Mouse (Mus musculus) liver, embryonic 14.5 days (tissue): ENCODE measurements around the gene Tab2. TPM values are rescaled to one million over a fixed set of nuclear protein-coding genes. Genes with fewer than 3 reads are reported as not detected.
"Not testable (repeated sequence)": the region's sequence is repeated elsewhere in the genome, so short reads cannot be mapped to it uniquely, and the experiment has no call there.

Source experiments
- ATAC-seq: fragments of 200-750 bp; cut with Nextera tagmentation; 2 replicates; pipeline ENCODE4 v1.8.0; 2017; ENCODE audit warnings: moderate number of reproducible peaks, mild to moderate bottlenecking, moderate library complexity; ENCODE audit not compliant: insufficient read depth
- DNase-seq, 3 experiments: peaks; one replicate each; pipeline ENCODE4 v3.0.0-alpha.2; 2012 to 2013; ENCODE audit warnings: low read depth in 3 of 3, low spot score in 3 of 3
- H3K27ac ChIP-seq: fragments of 300-500 bp; sonication (generic); 2 replicates; pipeline ENCODE4 v1.5.1; 2014; ENCODE audit warnings: moderate library complexity, mild to moderate bottlenecking, control low read depth, inconsistent platforms
- H3K27me3 ChIP-seq: fragments of 300-500 bp; sonication (generic); 2 replicates; pipeline ENCODE4 v1.6.1; 2014; ENCODE audit warnings: mild to moderate bottlenecking, low read length, moderate library complexity; ENCODE audit not compliant: control insufficient read depth, insufficient read depth
- H3K36me3 ChIP-seq: fragments of 300-500 bp; sonication (generic); replicated peaks from 2 replicates; pipeline ENCODE4 v1.6.1; 2014; ENCODE audit warnings: low read depth; ENCODE audit not compliant: control insufficient read depth, insufficient read depth
- H3K4me1 ChIP-seq, 2 experiments: fragments of 200-500 bp in 1 of 2; fragments of 300-500 bp in 1 of 2; sonication (generic) in 1 of 2; replicated peaks; 2 replicates each; pipeline ENCODE4 v1.6.1; 2012 to 2014; ENCODE audit warnings: antibody characterized with exemption in 1 of 2, inconsistent platforms in 1 of 2, low read length in 1 of 2; ENCODE audit not compliant: control insufficient read depth in 2 of 2, insufficient read depth in 2 of 2
- H3K4me2 ChIP-seq: fragments of 300-500 bp; sonication (generic); 2 replicates; pipeline ENCODE4 v1.6.1; 2014; ENCODE audit warnings: low read depth, mild to moderate bottlenecking, control low read depth, moderate library complexity
- H3K4me3 ChIP-seq, 2 experiments: fragments of 200-500 bp in 1 of 2; fragments of 300-500 bp in 1 of 2; sonication (generic) in 1 of 2; 2 replicates each; pipeline ENCODE4 v1.5.1; 2012 to 2014; ENCODE audit warnings: low read depth in 2 of 2, low read length in 2 of 2, mild to moderate bottlenecking in 2 of 2, control low read depth in 1 of 2, inconsistent platforms in 1 of 2, moderate library complexity in 1 of 2; ENCODE audit not compliant: insufficient read depth in 1 of 2
- H3K9ac ChIP-seq: fragments of 300-500 bp; sonication (generic); replicated peaks from 2 replicates; pipeline ENCODE4 v1.6.1; 2014; ENCODE audit warnings: mild to moderate bottlenecking, control low read depth, moderate library complexity
- H3K9me3 ChIP-seq: fragments of 300-500 bp; sonication (generic); 2 replicates; pipeline ENCODE4 v1.6.1; 2016; ENCODE audit warnings: low read length, mixed read lengths; ENCODE audit not compliant: control insufficient read depth
- CTCF ChIP-seq: IDR thresholded peaks from 2 replicates; pipeline ENCODE4 v1.5.1; 2016; ENCODE audit warnings: antibody characterized with exemption, low read depth, control low read depth
- EP300 ChIP-seq: IDR thresholded peaks from 2 replicates; pipeline ENCODE4 v1.6.1; 2016; ENCODE audit warnings: antibody characterized with exemption, low read depth
- WGBS: fragments of 180-500 bp; shearing (Covaris S2); extraction: QIAGEN DNeasy Blood & Tissue Kit; methylation state at CpG from one replicate; pipeline ENCODE4 v1.1.7; 2014; ENCODE audit not compliant: insufficient replicate concordance; 5-methylcytosine and 5-hydroxymethylcytosine counted together
- polyA plus RNA-seq, 2 experiments: library from polyadenylated mRNA; depleted of rRNA in 1 of 2; stranded (reverse) in 1 of 2; unstranded in 1 of 2; fragments of >200 nt; fragmentation: Nextera tagmentation in 1 of 2; extraction: Ambion mirVana in 1 of 2; gene quantifications; 2 replicates each; pipeline versions ENCODE4 v1.2.1 to v1.2.3; 2012 to 2014

The Tab2 gene
- polyA plus RNA-seq, 2 experiments = 10.8 to 18.7 TPM

GRCm38 (mm10) chr10:7900719-7901627, 55.1 kb downstream of the Tab2 start:
- H3K27ac ChIP-seq = no peak overlapping the region
- WGBS = 79% methylated on average over 14 of the region's 14 CpGs
- no peaks in the 10 kb centered on the region; the same call in 1 of the 2 replicates for H3K36me3 ChIP-seq
- H3K4me3 ChIP-seq = no peak overlapping the region
- no peak for TF ChIP-seq EP300
- no peak for TF ChIP-seq CTCF
- no peak overlapping the region for H3K9ac ChIP-seq
- H3K4me1 ChIP-seq = no peaks in the 10 kb centered on the region
- no peaks in the 10 kb centered on the region for H3K9me3 ChIP-seq
- DNase-seq = no peak
- ATAC-seq = no peak
- no peak overlapping the region for H3K4me2 ChIP-seq
- no peaks in the 10 kb centered on the region for H3K27me3 ChIP-seq

DNA sequence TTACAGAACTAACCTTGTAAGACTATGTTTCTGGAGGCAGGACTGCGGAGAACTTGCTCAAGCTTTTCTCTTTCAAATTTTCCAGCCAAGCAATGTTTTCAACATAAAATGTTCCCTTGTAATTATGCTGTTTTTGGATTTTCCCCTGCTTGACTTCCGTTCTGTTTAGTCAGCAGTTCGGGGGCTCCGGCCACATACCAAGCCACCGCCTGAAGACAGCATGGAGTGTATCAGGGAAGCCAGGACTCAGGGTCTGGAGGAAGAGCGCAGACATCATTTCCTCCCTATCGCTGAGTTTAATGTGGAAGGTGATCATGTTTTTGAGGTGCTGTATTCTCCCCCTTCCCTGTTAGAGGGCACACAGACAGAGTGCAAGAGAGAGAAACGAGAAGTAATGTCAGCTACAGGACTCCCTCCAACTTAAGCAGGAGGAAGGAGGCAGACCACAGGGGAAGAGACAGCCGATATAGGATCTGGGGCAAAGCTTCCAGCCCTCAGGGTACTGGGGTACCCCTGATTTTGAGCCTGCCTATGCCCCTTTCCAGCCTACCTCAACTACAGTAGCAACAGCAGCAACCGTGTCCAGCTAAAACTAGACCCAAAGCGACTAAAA, 67.7 kb downstream of the Tab2 start:
- no peaks in the 10 kb centered on the region for H3K4me1 ChIP-seq
- H3K4me2 ChIP-seq = no peak overlapping the region
- no peaks in the 10 kb centered on the region for H3K9me3 ChIP-seq
- H3K27ac ChIP-seq = no peak overlapping the region
- ATAC-seq = no peak
- no peak for DNase-seq
- WGBS = 43% methylated on average over 11 of the region's 11 CpGs
- TF ChIP-seq CTCF (no peak), EP300 (no peak)
- no peaks in the 10 kb centered on the region for H3K36me3 ChIP-seq
- no peak overlapping the region for H3K4me3 ChIP-seq
- H3K27me3 ChIP-seq = no peaks in the 10 kb centered on the region
- no peak overlapping the region for H3K9ac ChIP-seq

GRCm38 (mm10) chr10:7883524-7883923, 72.5 kb downstream of the Tab2 start:
- ATAC-seq = no peak

DNA sequence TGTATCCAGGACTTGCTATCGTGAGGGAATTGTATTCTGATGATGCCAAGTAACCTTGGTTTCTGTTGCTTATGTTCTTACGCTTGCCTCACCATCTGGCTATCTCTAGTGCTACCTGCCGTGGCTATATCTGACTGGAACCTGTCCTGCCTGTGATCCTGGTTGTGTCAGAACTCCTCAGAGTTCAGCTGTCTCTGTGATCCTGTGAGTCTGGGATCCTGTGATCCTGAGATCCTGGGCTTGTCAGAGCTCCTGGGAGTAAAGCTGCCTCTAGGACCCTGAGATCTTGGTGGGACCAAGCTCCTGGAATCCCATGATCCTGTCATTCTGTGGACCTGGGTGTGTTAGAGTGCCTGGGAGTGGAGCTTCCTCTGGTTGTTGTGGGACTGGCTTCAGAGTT, 74.1 kb downstream of the Tab2 start:
- TF ChIP-seq EP300 = no peak
- no peak for TF ChIP-seq CTCF
- DNase-seq (no peak), ATAC-seq (no peak)
- Histone ChIP-seq H3K4me2 (no peak overlapping the region), H3K36me3 (no peaks in the 10 kb centered on the region), H3K27ac (no peak overlapping the region), H3K27me3 (no peaks in the 10 kb centered on the region), H3K9me3 (no peaks in the 10 kb centered on the region), H3K9ac (no peak overlapping the region), H3K4me3 (no peak overlapping the region), H3K4me1 (no peaks in the 10 kb centered on the region)
- 60% methylated on average over 3 of the region's 3 CpGs for WGBS

More at GRCm38 (mm10) chr10:7883524-7883923, 72.5 kb downstream of the Tab2 start:
- Histone ChIP-seq H3K9me3 (no peaks in the 10 kb centered on the region), H3K4me1 (no peaks in the 10 kb centered on the region), H3K27me3 (no peaks in the 10 kb centered on the region), H3K9ac (no peak overlapping the region), H3K36me3 (no peaks in the 10 kb centered on the region), H3K4me3 (no peak overlapping the region), H3K27ac (no peak overlapping the region), H3K4me2 (no peak overlapping the region)
- peak; percentile 34 to 41 (median 40) for DNase-seq
- WGBS = 9% methylated on average over 5 of the region's 5 CpGs
- peak; percentile 99 for TF ChIP-seq CTCF
- no peak for TF ChIP-seq EP300

GRCm38 (mm10) chr10:7880283-7880682, 75.7 kb downstream of the Tab2 start:
- not testable (repeated sequence) for H3K27me3 ChIP-seq, H3K4me2 ChIP-seq, DNase-seq, ATAC-seq, H3K4me3 ChIP-seq, H3K27ac ChIP-seq, H3K4me1 ChIP-seq, H3K9ac ChIP-seq, H3K36me3 ChIP-seq, H3K9me3 ChIP-seq
- WGBS = 69% methylated on average over 3 of the region's 3 CpGs
